Comparison of ENCODE assay signal across 8 mouse cellular contexts in genomic region chr16:65664787-65665186, GRCm38 (mm10).
A peak's percentile ranks its signal among the peaks of the same experiment; 100 is the strongest.
DNase-seq lines count a peak whose midpoint lies in the region; ATAC-seq and TF ChIP-seq lines count a peak whose summit lies in the region.

No protein-coding gene starts in this region.

- no peak for ATAC-seq in heart, postnatal 0 days (ENCODE audit: insufficient read depth, low read depth)
- peak; percentile 98 for ATAC-seq in common myeloid progenitor, adult 5-6 weeks (replicated peaks; ENCODE audit: low read depth, poor library complexity, severe bottlenecking)
- peak; percentile 22; the same call in 1 of the 2 replicates for ATAC-seq in stomach, embryonic 15.5 days (ENCODE audit: insufficient read depth, low FRiP score, low read depth)

- TF ChIP-seq EP300 in heart, postnatal 0 days (IDR thresholded peaks at IDR 0.05; ENCODE audit: low read depth), result no peak

- no peaks in the 10 kb centered on the region for H3K27me3 ChIP-seq in heart, postnatal 0 days (ENCODE audit: control insufficient read depth, insufficient read depth, low read length)
- H3K27me3 ChIP-seq in heart, embryonic 10.5 days (ENCODE audit: insufficient read depth, poor library complexity, severe bottlenecking), result no peaks in the 10 kb centered on the region
- H3K27me3 ChIP-seq in stomach, embryonic 15.5 days (replicated peaks), result no peaks in the 10 kb centered on the region

- DNase-seq in heart, postnatal 0 days (ENCODE audit: low spot score), result no peak
- DNase-seq in heart, embryonic 10.5 days (ENCODE audit: low spot score), result no peak
- peak; percentile 56 for DNase-seq in ES-E14 (ENCODE audit: low read depth, low spot score)
- peak; percentile 6 for DNase-seq in induced T-regulatory cell, adult 2 months (ENCODE audit: low read depth)
- peak; percentile 5 to 10 for DNase-seq in lung, adult 18-20 months
- no peak for DNase-seq in layer of hippocampus, postnatal 36 days

- in situ Hi-C loops in ES-E14 (cut with MboI; ENCODE audit: low sequenced_read_pairs in 2 of 2, unreplicated experiment in 2 of 2), result no loop called here

- H3K4me2 ChIP-seq in heart, postnatal 0 days (ENCODE audit: low read depth, low read length), result no peak overlapping the region
- H3K4me2 ChIP-seq in stomach, embryonic 15.5 days, result no peak overlapping the region

- H3K4me3 ChIP-seq in heart, postnatal 0 days (ENCODE audit: low read depth, low read length), result no peak overlapping the region
- H3K4me3 ChIP-seq in heart, embryonic 10.5 days, result no peak overlapping the region
- H3K4me3 ChIP-seq in ES-E14 (ENCODE audit: insufficient read depth in 1 of 2, low read depth in 1 of 2, low read length in 2 of 2, poor library complexity in 1 of 2, severe bottlenecking in 1 of 2), result no peak overlapping the region
- H3K4me3 ChIP-seq in stomach, embryonic 15.5 days (replicated peaks), result no peak overlapping the region

- H3K4me1 ChIP-seq in heart, postnatal 0 days (ENCODE audit: control insufficient read depth, insufficient read depth), result no peaks in the 10 kb centered on the region
- no peaks in the 10 kb centered on the region for H3K4me1 ChIP-seq in heart, embryonic 10.5 days
- H3K4me1 ChIP-seq in ES-E14 (ENCODE audit: control insufficient read depth in 2 of 2, insufficient read depth in 2 of 2, low read length in 2 of 2, poor library complexity in 1 of 2), result no peaks in the 10 kb centered on the region
- H3K4me1 ChIP-seq in stomach, embryonic 15.5 days, result no peaks in the 10 kb centered on the region

- no peaks in the 10 kb centered on the region for H3K36me3 ChIP-seq in heart, postnatal 0 days (replicated peaks; ENCODE audit: control insufficient read depth, insufficient read depth, low read length)
- H3K36me3 ChIP-seq in heart, embryonic 10.5 days, result no peaks in the 10 kb centered on the region
- no peaks in the 10 kb centered on the region for H3K36me3 ChIP-seq in ES-E14 (ENCODE audit: control insufficient read depth, insufficient read depth, low read length, poor library complexity, severe bottlenecking)
- H3K36me3 ChIP-seq in stomach, embryonic 15.5 days, result no peaks in the 10 kb centered on the region

- TF ChIP-seq CTCF in heart, postnatal 0 days (IDR thresholded peaks at IDR 0.05; ENCODE audit: low read depth), result peak; percentile 41

- 54% methylated on average over 3 of the region's 3 CpGs for WGBS in heart, postnatal 0 days
- 58% methylated on average over 3 of the region's 3 CpGs for WGBS in heart, embryonic 10.5 days
- WGBS in stomach, embryonic 15.5 days, result 65% methylated on average over 3 of the region's 3 CpGs

- no peaks in the 10 kb centered on the region for H3K9me3 ChIP-seq in heart, postnatal 0 days (replicated peaks; ENCODE audit: control insufficient read depth, low read length)
- no peaks in the 10 kb centered on the region for H3K9me3 ChIP-seq in heart, embryonic 10.5 days
- H3K9me3 ChIP-seq in ES-E14 (ENCODE audit: control insufficient read depth, insufficient read depth, low read depth, low read length), result no peaks in the 10 kb centered on the region
- H3K9me3 ChIP-seq in stomach, embryonic 15.5 days, result no peaks in the 10 kb centered on the region

- H3K9ac ChIP-seq in heart, postnatal 0 days (replicated peaks; ENCODE audit: low read depth, low read length), result no peak overlapping the region
- no peak overlapping the region for H3K9ac ChIP-seq in ES-E14 (ENCODE audit: insufficient read depth, low read depth, low read length, poor library complexity, severe bottlenecking)
- H3K9ac ChIP-seq in stomach, embryonic 15.5 days, result no peak overlapping the region

- no peak overlapping the region for H3K27ac ChIP-seq in heart, postnatal 0 days (ENCODE audit: low read depth)
- H3K27ac ChIP-seq in heart, embryonic 10.5 days, result no peak overlapping the region
- H3K27ac ChIP-seq in ES-E14 (ENCODE audit: insufficient read depth, low read depth, low read length, poor library complexity, severe bottlenecking), result no peak overlapping the region
- H3K27ac ChIP-seq in stomach, embryonic 15.5 days, result no peak overlapping the region

TF ChIP-seq in ES-E14, 5 proteins besides CTCF, POLR2A, EP300 and RAD21:
- TF ChIP-seq CHD2 (IDR thresholded peaks at IDR 0.05; ENCODE audit: low read depth, low read length) (no peak), ZC3H11A (IDR thresholded peaks at IDR 0.05; ENCODE audit: borderline replicate concordance, low read depth, low read length) (no peak; the same call in 1 of the 2 replicates), ZNF384 (IDR thresholded peaks at IDR 0.05; ENCODE audit: low read depth, low read length) (no peak), HCFC1 (IDR thresholded peaks at IDR 0.05; ENCODE audit: borderline replicate concordance, insufficient read depth, low read length) (no peak), MAFK (IDR thresholded peaks at IDR 0.05; ENCODE audit: insufficient read depth, low read depth, low read length) (no peak)

Comparison
In these comparisons a context has a peak if more than half of its experiments do, and no peak if none do; other contexts are left out.
1. DNase-seq: peak in ES-E14 (single experiment), induced T-regulatory cell, adult 2 months (single experiment) and lung, adult 18-20 months (2 of 2); none in heart, postnatal 0 days (single experiment), heart, embryonic 10.5 days (single experiment) and layer of hippocampus, postnatal 36 days (0 of 2).